Mouse (Mus musculus): ENCODE results near the gene Adgre1. TPM values are rescaled to one million over a fixed set of nuclear protein-coding genes. Genes with fewer than 3 reads are reported as not detected.

Gene Adgre1
- polyA plus RNA-seq (2012; rRNA removed) = 2.5 and 2.8 TPM in 2 replicates

DNA sequence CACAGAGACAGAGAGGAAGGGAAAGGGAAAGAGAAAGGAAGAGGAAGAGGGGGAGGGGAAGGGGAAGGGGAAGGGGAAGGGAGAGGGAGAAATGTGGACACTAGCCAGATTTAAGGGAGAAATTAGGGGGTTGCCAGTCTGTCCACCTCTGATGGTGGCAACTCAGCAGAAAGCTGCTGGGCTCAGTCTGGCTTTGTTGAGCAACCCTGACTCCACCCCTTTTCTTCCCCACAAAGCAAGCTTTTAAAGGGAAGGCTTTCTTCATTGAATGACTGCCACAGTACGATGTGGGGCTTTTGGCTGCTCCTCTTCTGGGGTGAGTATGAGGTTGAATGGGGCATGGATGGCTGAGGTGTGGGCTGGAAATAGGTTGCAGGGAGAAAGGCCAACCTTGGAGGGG is at the start of gene Adgre1:
Gene Adgre1, plus strand, starts transcription at position 251 of the 400 bp plus-strand sequence.

Other genes with a start within 250 kb of the Adgre1 start
- 0.24 TPM in 1 of 2 replicates, not detected in the other for gene Cd70, start 208.9 kb upstream of the Adgre1 start, polyA plus RNA-seq (2012; rRNA removed)
- 0.31 and 0.60 TPM in 2 replicates for gene Tnfsf14, start 164.5 kb upstream of the Adgre1 start, polyA plus RNA-seq (2012; rRNA removed)
- 20.4 and 33.8 TPM in 2 replicates for gene C3, start 130.6 kb upstream of the Adgre1 start, polyA plus RNA-seq (2012; rRNA removed)
- 36.4 and 37.2 TPM in 2 replicates for gene Gpr108, start 110.2 kb upstream of the Adgre1 start, polyA plus RNA-seq (2012; rRNA removed)
- 14.8 and 18.3 TPM in 2 replicates for gene Trip10, start 109.2 kb upstream of the Adgre1 start, polyA plus RNA-seq (2012; rRNA removed)
- gene Vav1, start 79.6 kb upstream of the Adgre1 start, polyA plus RNA-seq (2012; rRNA removed) = 0.59 and 0.63 TPM in 2 replicates
- not detected in 2 replicates for gene Vmn2r120, start 186.8 kb downstream of the Adgre1 start, polyA plus RNA-seq (2012; rRNA removed)